Mouse (Mus musculus) heart, embryonic 11.5 days (tissue): ENCODE results near the gene Enpp4. TPM values are rescaled to one million over a fixed set of nuclear protein-coding genes. Genes with fewer than 3 reads are reported as not detected.

ENCODE experiments used
- ATAC-seq: fragments of 200-750 bp; cut with Nextera tagmentation; replicated peaks from 2 replicates; pipeline ENCODE4 v1.8.0; 2017; ENCODE audit warnings: moderate library complexity; ENCODE audit not compliant: insufficient number of reproducible peaks, low FRiP score, low TSS enrichment
- H3K27ac ChIP-seq: fragments of 300-500 bp; sonication (generic); 2 replicates; pipeline ENCODE4 v1.5.1; 2014; ENCODE audit warnings: mild to moderate bottlenecking, low read depth, low read length
- H3K27me3 ChIP-seq: fragments of 300-500 bp; sonication (generic); 2 replicates; pipeline ENCODE4 v1.6.1; 2014; ENCODE audit warnings: mild to moderate bottlenecking, low read length, mixed read lengths; ENCODE audit not compliant: control insufficient read depth, insufficient read depth
- H3K36me3 ChIP-seq: fragments of 300-500 bp; sonication (generic); 2 replicates; pipeline ENCODE4 v1.6.1; 2014; ENCODE audit warnings: mild to moderate bottlenecking, low read length, moderate library complexity, mixed read lengths; ENCODE audit not compliant: control insufficient read depth, insufficient read depth
- H3K4me1 ChIP-seq: fragments of 300-500 bp; sonication (generic); 2 replicates; pipeline ENCODE4 v1.6.1; 2014; ENCODE audit warnings: low read length; ENCODE audit not compliant: control insufficient read depth, insufficient read depth
- H3K4me2 ChIP-seq: fragments of 300-500 bp; sonication (generic); 2 replicates; pipeline ENCODE4 v1.6.1; 2014; ENCODE audit warnings: mild to moderate bottlenecking, moderate library complexity
- H3K4me3 ChIP-seq: fragments of 300-500 bp; sonication (generic); 2 replicates; pipeline ENCODE4 v1.5.1; 2014; ENCODE audit warnings: low read depth, low read length
- H3K9ac ChIP-seq: fragments of 300-500 bp; sonication (generic); 2 replicates; pipeline ENCODE4 v1.6.1; 2014; ENCODE audit warnings: mild to moderate bottlenecking, low read depth, low read length, moderate library complexity
- H3K9me3 ChIP-seq: fragments of 300-500 bp; sonication (generic); replicated peaks from 2 replicates; pipeline ENCODE4 v1.6.1; 2016; ENCODE audit warnings: low read length; ENCODE audit not compliant: control insufficient read depth
- WGBS: fragments of 180-500 bp; shearing (Covaris S2); extraction: QIAGEN DNeasy Blood & Tissue Kit; methylation state at CpG from one replicate; pipeline ENCODE4 v1.1.7; 2014; ENCODE audit not compliant: insufficient replicate concordance; 5-methylcytosine and 5-hydroxymethylcytosine counted together
- polyA plus RNA-seq: library from polyadenylated mRNA; unstranded; fragments of >200 nt; fragmentation: Nextera tagmentation; extraction: Ambion mirVana; gene quantifications from 2 replicates; pipeline ENCODE4 v1.2.1, GENCODE M21; 2014

The Enpp4 gene
- polyA plus RNA-seq, 1 experiment from 2014 or later, result 6.8 TPM

- Histone ChIP-seq H3K36me3 (no peaks in the 10 kb centered on the region), H3K9me3 (no peaks in the 10 kb centered on the region), H3K27me3 (no peaks in the 10 kb centered on the region), H3K4me3 (no peak overlapping the region), H3K27ac (no peak overlapping the region), H3K4me2 (no peak overlapping the region), H3K9ac (no peak overlapping the region), H3K4me1 (no peaks in the 10 kb centered on the region)
- ATAC-seq, result no peak
- 79% methylated on average over 1 of the region's 1 CpGs for WGBS
Observed at GRCm38 (mm10) chr17:44060781-44061180, 44.8 kb downstream of the Enpp4 start.

DNA sequence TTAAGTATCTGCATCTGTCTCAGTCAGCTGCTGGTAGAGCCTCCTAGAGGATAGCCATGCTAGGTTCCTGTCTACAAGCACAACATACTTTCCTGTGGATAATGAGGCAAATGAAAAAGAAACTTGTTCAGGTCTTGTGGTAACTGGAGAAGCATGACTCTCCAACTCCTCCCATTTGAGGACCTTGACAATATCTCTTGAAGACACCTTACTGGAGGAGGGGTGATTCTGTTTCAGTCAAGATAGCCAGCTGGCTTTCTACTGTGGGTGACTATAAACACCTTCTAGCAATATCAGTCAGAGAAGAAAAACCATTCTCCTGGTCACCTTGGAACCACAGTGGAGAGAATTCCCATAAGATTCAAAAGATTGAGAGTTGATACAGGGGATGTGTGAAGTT is 47.5 kb downstream of the Enpp4 start:
- H3K27ac ChIP-seq, result no peak overlapping the region
- H3K9me3 ChIP-seq, result no peaks in the 10 kb centered on the region
- no peaks in the 10 kb centered on the region for H3K27me3 ChIP-seq
- no peak overlapping the region for H3K9ac ChIP-seq
- H3K4me2 ChIP-seq, result no peak overlapping the region
- H3K36me3 ChIP-seq, result no peaks in the 10 kb centered on the region
- H3K4me3 ChIP-seq, result no peak overlapping the region
- no peaks in the 10 kb centered on the region for H3K4me1 ChIP-seq
- no peak for ATAC-seq

GRCm38 (mm10) chr17:44057123-44057522 is 48.5 kb downstream of the Enpp4 start:
- H3K36me3 ChIP-seq, result no peaks in the 10 kb centered on the region
- H3K4me2 ChIP-seq, result no peak overlapping the region
- no peak for ATAC-seq
- no peaks in the 10 kb centered on the region for H3K4me1 ChIP-seq
- no peaks in the 10 kb centered on the region for H3K9me3 ChIP-seq
- no peak overlapping the region for H3K27ac ChIP-seq
- 85% methylated on average over 1 of the region's 1 CpGs for WGBS
- no peaks in the 10 kb centered on the region for H3K27me3 ChIP-seq
- H3K9ac ChIP-seq, result no peak overlapping the region
- no peak overlapping the region for H3K4me3 ChIP-seq

- H3K9ac ChIP-seq, result no peak overlapping the region
- H3K4me3 ChIP-seq, result no peak overlapping the region
- no peaks in the 10 kb centered on the region for H3K4me1 ChIP-seq
- WGBS, result 71% methylated on average over 4 of the region's 4 CpGs
- no peaks in the 10 kb centered on the region for H3K36me3 ChIP-seq
- H3K27ac ChIP-seq, result no peak overlapping the region
- H3K9me3 ChIP-seq, result no peaks in the 10 kb centered on the region
- H3K27me3 ChIP-seq, result no peaks in the 10 kb centered on the region
- no peak overlapping the region for H3K4me2 ChIP-seq
- ATAC-seq, result no peak
Observed at GRCm38 (mm10) chr17:44053427-44053826, 52.2 kb downstream of the Enpp4 start.

Other genes with a start within 250 kb of the Enpp4 start
- 7.8 and 10.0 TPM in 2 replicates for gene Enpp5, start 27.0 kb downstream of the Enpp4 start, polyA plus RNA-seq
- gene Clic5, start 82.8 kb upstream of the Enpp4 start, polyA plus RNA-seq, result 5.8 and 7.4 TPM in 2 replicates